Mouse (Mus musculus) limb, embryonic 11.5 days (tissue): Measurements from ENCODE around the gene Fam3b. TPM values are rescaled to one million over a fixed set of nuclear protein-coding genes. Genes with fewer than 3 reads are reported as not detected.

ENCODE experiments used
- ATAC-seq: fragments of 200-750 bp; cut with Nextera tagmentation; 2 replicates; pipeline ENCODE4 v1.8.0; 2017; ENCODE audit warnings: low read depth; ENCODE audit not compliant: insufficient number of reproducible peaks, low FRiP score, low TSS enrichment
- DNase-seq: peaks from one replicate; pipeline ENCODE4 v3.0.0-alpha.2; 2015; ENCODE audit warnings: low spot score
- H3K27ac ChIP-seq: fragments of 300-500 bp; sonication (generic); replicated peaks from 2 replicates; pipeline ENCODE4 v1.5.1; 2014; ENCODE audit warnings: low read depth, mild to moderate bottlenecking, low read length
- H3K27me3 ChIP-seq: fragments of 300-500 bp; sonication (generic); 2 replicates; pipeline ENCODE4 v1.6.1; 2014; ENCODE audit warnings: mild to moderate bottlenecking, low read length, mixed read lengths; ENCODE audit not compliant: control insufficient read depth, insufficient read depth
- H3K36me3 ChIP-seq: fragments of 300-500 bp; sonication (generic); 2 replicates; pipeline ENCODE4 v1.6.1; 2014; ENCODE audit warnings: mild to moderate bottlenecking, low read length, moderate library complexity, mixed read lengths; ENCODE audit not compliant: control insufficient read depth, insufficient read depth
- H3K4me1 ChIP-seq: fragments of 300-500 bp; sonication (generic); 2 replicates; pipeline ENCODE4 v1.6.1; 2014; ENCODE audit warnings: low read length, mixed read lengths; ENCODE audit not compliant: control insufficient read depth, insufficient read depth
- H3K4me2 ChIP-seq: fragments of 300-500 bp; sonication (generic); 2 replicates; pipeline ENCODE4 v1.6.1; 2014; ENCODE audit warnings: low read depth, mild to moderate bottlenecking, moderate library complexity; ENCODE audit not compliant: severe bottlenecking
- H3K4me3 ChIP-seq: fragments of 300-500 bp; sonication (generic); 2 replicates; pipeline ENCODE4 v1.5.1; 2014; ENCODE audit warnings: low read depth, low read length
- H3K9ac ChIP-seq: fragments of 300-500 bp; sonication (generic); 2 replicates; pipeline ENCODE4 v1.6.1; 2014; ENCODE audit warnings: mild to moderate bottlenecking, low read length
- H3K9me3 ChIP-seq: fragments of 300-500 bp; sonication (generic); 2 replicates; pipeline ENCODE4 v1.6.1; 2016; ENCODE audit warnings: low read length; ENCODE audit not compliant: control insufficient read depth
- WGBS: fragments of 180-500 bp; shearing (Covaris S2); extraction: QIAGEN DNeasy Blood & Tissue Kit; methylation state at CpG from one replicate; pipeline ENCODE4 v1.1.7; 2014; 5-methylcytosine and 5-hydroxymethylcytosine counted together
- polyA plus RNA-seq: library from polyadenylated mRNA; unstranded; fragments of >200 nt; fragmentation: Nextera tagmentation; extraction: Ambion mirVana; gene quantifications from 2 replicates; pipeline ENCODE4 v1.2.1, GENCODE M21; 2014

Fam3b gene
- polyA plus RNA-seq, 1 experiment from 2014 or later, result not detected

DNA sequence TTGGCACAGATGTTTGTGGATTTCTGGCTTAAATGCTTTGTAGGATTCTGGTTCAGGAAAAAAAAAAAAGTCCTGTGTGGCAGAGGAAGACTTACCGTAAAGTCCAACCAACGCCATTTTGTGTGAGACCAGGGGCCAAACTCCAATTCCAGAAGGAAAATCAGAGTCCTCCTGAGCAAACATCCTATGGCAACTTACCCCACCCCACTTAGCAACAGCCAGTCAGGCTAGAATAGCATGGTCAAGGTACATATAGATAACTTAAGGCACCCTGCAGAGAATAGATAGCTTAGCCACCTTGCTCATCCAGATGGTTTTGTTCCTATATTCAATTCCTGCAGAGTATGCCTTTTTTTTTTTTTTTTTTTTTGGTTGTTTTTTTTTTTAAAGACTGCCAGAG, 14.6 kb upstream of the Fam3b start:
- no peak overlapping the region for H3K4me3 ChIP-seq
- H3K27ac ChIP-seq, result no peak overlapping the region
- 93% methylated on average over 2 of the region's 2 CpGs for WGBS
- no peaks in the 10 kb centered on the region for H3K36me3 ChIP-seq
- no peak overlapping the region for H3K9ac ChIP-seq
- H3K9me3 ChIP-seq, result no peaks in the 10 kb centered on the region
- H3K4me2 ChIP-seq, result no peak overlapping the region
- ATAC-seq (no peak), DNase-seq (no peak)
- H3K27me3 ChIP-seq, result no peaks in the 10 kb centered on the region
- no peaks in the 10 kb centered on the region for H3K4me1 ChIP-seq

- H3K36me3 ChIP-seq, result no peaks in the 10 kb centered on the region
- H3K27me3 ChIP-seq, result no peaks in the 10 kb centered on the region
- no peak overlapping the region for H3K4me3 ChIP-seq
- 19% methylated on average over 1 of the region's 1 CpGs for WGBS
- ATAC-seq (no peak), DNase-seq (peak; percentile 80)
- H3K9me3 ChIP-seq, result no peaks in the 10 kb centered on the region
- no peak overlapping the region for H3K4me2 ChIP-seq
- H3K9ac ChIP-seq, result no peak overlapping the region
- no peaks in the 10 kb centered on the region for H3K4me1 ChIP-seq
- no peak overlapping the region for H3K27ac ChIP-seq
These were observed 8.4 kb upstream of the Fam3b start for GRCm38 (mm10) chr16:97523024-97523423.

DNA sequence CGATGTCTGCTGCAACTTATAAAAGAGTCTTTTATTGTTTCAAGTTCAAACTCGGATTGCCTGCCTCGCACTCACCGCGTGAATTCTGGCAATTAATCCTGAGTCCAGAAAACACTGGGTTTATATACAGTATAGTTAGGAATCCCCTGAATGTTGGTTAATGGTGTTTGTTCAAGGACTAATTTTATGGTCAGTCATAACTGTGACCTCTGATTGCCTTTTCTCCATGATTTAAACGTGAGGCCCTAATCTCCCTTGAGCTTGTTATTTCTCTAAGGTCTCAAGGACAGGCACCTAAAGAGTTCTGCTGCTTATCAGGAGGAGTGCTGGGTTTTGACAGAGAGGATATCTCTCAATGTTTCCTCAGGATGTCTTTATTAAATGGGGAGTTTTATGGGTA, 7.4 kb upstream of the Fam3b start:
- H3K4me3 ChIP-seq, result no peak overlapping the region
- H3K4me2 ChIP-seq, result no peak overlapping the region
- H3K27me3 ChIP-seq, result no peaks in the 10 kb centered on the region
- H3K9ac ChIP-seq, result no peak overlapping the region
- no peak overlapping the region for H3K27ac ChIP-seq
- DNase-seq, result no peak
- no peaks in the 10 kb centered on the region for H3K4me1 ChIP-seq
- no peak for ATAC-seq
- WGBS, result 47% methylated on average over 6 of the region's 6 CpGs
- H3K36me3 ChIP-seq, result no peaks in the 10 kb centered on the region
- no peaks in the 10 kb centered on the region for H3K9me3 ChIP-seq

DNA sequence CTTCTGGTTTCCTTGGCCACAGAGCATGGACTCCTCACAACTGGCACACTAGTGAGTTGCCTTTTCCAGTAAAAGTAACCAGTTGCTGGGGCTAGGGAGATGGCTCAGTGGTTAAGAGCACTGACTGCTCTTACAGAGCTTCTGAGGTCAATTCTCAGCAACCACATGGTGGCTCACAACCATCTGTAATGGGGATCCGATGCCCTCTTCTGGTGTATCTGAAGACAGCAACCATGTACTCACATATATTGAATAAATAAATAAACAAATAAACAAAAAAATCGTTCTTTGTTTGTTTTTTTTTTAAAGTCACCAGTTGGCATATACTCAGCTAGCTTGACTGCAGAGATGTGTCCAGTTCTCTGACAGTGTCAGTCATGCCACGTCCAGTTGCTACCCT, 1.7 kb upstream of the Fam3b start:
- no peak overlapping the region for H3K27ac ChIP-seq
- H3K4me3 ChIP-seq, result no peak overlapping the region
- ATAC-seq (no peak), DNase-seq (no peak)
- no peak overlapping the region for H3K4me2 ChIP-seq
- WGBS, result 70% methylated on average over 3 of the region's 3 CpGs
- H3K9ac ChIP-seq, result no peak overlapping the region
- no peaks in the 10 kb centered on the region for H3K36me3 ChIP-seq
- no peaks in the 10 kb centered on the region for H3K27me3 ChIP-seq
- no peaks in the 10 kb centered on the region for H3K9me3 ChIP-seq
- no peaks in the 10 kb centered on the region for H3K4me1 ChIP-seq

DNA sequence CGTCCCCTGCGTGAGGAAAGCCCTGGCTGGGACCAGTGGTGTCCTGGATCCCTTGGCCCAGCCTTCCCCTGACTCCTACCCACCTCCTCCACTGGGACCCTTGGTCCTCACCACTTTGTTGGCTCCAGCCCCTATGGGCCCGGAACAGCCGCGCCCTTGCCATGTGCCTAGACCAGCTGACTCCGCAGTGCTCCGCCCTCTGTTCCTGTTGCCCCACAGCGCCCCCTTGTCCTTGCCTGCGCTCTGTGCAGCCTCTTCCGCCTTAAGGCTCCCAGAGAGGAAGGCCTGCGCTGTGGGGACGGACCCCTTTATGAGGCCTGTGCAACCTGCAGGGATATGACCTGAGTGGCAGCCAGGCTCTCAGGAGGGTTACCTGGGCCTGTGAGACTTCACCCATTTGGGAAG, 2.3 kb downstream of the Fam3b start:
- Histone ChIP-seq H3K9ac (no peak overlapping the region), H3K36me3 (no peaks in the 10 kb centered on the region), H3K9me3 (no peaks in the 10 kb centered on the region), H3K4me2 (no peak overlapping the region), H3K27ac (no peak overlapping the region), H3K4me3 (no peak overlapping the region), H3K4me1 (peaks cover 6% of the 10 kb centered on the region; the same call in 1 of the 2 replicates), H3K27me3 (no peaks in the 10 kb centered on the region)
- ATAC-seq, result no peak
- no peak for DNase-seq
- WGBS, result 90% methylated on average over 12 of the region's 12 CpGs

DNA sequence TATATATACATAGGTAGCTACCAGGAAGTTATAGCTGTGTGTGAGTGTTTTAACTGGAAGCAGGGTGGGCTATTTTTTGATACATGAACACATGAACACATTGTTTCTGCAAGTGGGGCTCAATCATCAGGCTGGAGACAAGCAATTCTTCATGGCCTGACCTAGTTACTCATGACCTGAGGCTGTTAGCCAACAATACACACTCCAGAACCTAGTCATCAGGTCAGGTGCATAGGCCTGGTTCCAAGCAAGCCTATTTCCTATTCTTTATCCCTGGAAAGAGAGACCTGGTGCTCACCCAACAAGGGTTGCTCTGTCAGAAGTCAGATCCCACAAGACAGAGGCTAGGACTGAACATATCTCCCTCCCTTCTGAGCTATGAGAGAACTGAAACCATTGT, 3.1 kb downstream of the Fam3b start:
- no peak overlapping the region for H3K4me3 ChIP-seq
- H3K4me1 ChIP-seq, result peaks cover 6% of the 10 kb centered on the region; the same call in 1 of the 2 replicates
- DNase-seq, result no peak
- H3K9ac ChIP-seq, result no peak overlapping the region
- no peaks in the 10 kb centered on the region for H3K27me3 ChIP-seq
- no peaks in the 10 kb centered on the region for H3K9me3 ChIP-seq
- H3K36me3 ChIP-seq, result no peaks in the 10 kb centered on the region
- H3K27ac ChIP-seq, result no peak overlapping the region
- no peak for ATAC-seq
- H3K4me2 ChIP-seq, result no peak overlapping the region

DNA sequence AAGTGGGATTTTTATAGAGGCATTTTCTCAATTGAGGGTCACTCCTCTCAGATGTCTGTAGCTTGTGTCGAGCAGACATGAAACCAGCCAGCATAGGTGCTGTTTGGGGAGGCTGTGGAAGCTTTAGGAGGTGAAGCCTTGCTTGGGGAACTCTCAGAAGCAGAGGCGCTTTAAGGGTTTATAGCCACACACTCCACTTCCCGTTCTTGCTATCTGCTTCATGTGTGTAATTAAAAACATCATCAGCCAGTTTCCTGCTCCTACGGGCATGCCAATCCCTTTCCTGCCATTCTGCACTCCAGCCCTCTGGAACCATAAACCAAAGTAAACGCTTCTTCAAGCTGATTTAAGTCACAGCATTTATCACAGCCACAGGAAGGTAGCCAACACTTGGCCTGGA, 3.8 kb downstream of the Fam3b start:
- H3K36me3 ChIP-seq, result no peaks in the 10 kb centered on the region
- H3K9ac ChIP-seq, result no peak overlapping the region
- no peak for ATAC-seq
- no peak for DNase-seq
- no peak overlapping the region for H3K4me3 ChIP-seq
- no peaks in the 10 kb centered on the region for H3K27me3 ChIP-seq
- peaks cover 6% of the 10 kb centered on the region; the same call in 1 of the 2 replicates for H3K4me1 ChIP-seq
- 18% methylated on average over 5 of the region's 5 CpGs for WGBS
- no peak overlapping the region for H3K4me2 ChIP-seq
- no peak overlapping the region for H3K27ac ChIP-seq
- H3K9me3 ChIP-seq, result no peaks in the 10 kb centered on the region

DNA sequence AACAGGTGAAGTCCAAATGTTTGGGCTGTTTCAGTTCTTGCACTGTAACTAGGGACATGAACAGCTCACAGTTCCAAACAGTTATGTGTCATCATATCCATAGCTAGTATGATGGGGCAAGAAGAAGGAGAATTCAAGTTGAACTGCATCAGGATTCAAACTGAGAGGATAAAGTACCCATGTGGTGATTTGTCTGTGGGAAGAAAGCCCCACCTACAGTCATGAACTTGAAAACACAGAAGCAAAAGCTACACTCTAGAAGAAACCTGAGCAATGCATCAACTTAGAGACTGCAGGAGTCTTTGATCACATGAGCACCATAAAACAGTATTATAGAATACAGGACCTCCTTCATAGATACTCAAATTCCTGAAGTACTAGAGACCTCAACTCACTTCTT, 6.8 kb downstream of the Fam3b start:
- peaks cover 6% of the 10 kb centered on the region; the same call in 1 of the 2 replicates for H3K4me1 ChIP-seq
- ATAC-seq (no peak), DNase-seq (no peak)
- H3K9me3 ChIP-seq, result no peaks in the 10 kb centered on the region
- no peak overlapping the region for H3K9ac ChIP-seq
- no peak overlapping the region for H3K4me3 ChIP-seq
- no peak overlapping the region for H3K4me2 ChIP-seq
- no peaks in the 10 kb centered on the region for H3K36me3 ChIP-seq
- no peak overlapping the region for H3K27ac ChIP-seq
- no peaks in the 10 kb centered on the region for H3K27me3 ChIP-seq

DNA sequence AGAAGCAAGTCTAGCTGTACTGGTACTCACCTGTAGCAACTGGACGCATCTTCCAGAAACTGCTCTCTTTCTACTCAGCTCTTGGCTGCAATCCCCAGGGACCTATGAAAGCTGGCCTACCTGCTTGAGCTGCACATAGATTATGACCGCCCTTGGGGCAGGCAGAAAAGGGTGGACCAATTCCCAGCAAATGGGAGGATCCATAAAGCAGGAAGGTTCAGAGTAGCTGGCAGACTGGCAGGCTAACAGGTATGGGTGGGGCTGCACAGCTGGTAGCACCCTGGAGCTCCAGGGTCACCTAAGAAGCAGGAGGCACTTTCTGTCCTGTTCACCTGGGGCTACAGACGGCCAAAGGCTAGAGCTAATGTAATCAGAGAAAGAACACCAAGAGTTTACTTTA, 9.8 kb downstream of the Fam3b start:
- 85% methylated on average over 3 of the region's 3 CpGs for whole genome bisulfite sequencing
- no peak for ATAC-seq
- no peaks in the 10 kb centered on the region for H3K36me3 ChIP-seq
- H3K4me2 ChIP-seq, result no peak overlapping the region
- H3K9me3 ChIP-seq, result no peaks in the 10 kb centered on the region
- no peak for DNase-seq
- H3K27me3 ChIP-seq, result no peaks in the 10 kb centered on the region
- H3K4me1 ChIP-seq, result no peaks in the 10 kb centered on the region
- H3K9ac ChIP-seq, result no peak overlapping the region
- no peak overlapping the region for H3K4me3 ChIP-seq
- H3K27ac ChIP-seq, result no peak overlapping the region
